Mouse (Mus musculus): ENCODE results near the gene Olfr429. TPM values are rescaled to one million over a fixed set of nuclear protein-coding genes. Genes with fewer than 3 reads are reported as not detected.
"Not testable (repeated sequence)": the region's sequence is repeated elsewhere in the genome, so short reads cannot be mapped to it uniquely, and the experiment has no call there.

Olfr429 gene
- polyA plus RNA-seq (2012; rRNA removed), result not detected in 2 replicates

DNA sequence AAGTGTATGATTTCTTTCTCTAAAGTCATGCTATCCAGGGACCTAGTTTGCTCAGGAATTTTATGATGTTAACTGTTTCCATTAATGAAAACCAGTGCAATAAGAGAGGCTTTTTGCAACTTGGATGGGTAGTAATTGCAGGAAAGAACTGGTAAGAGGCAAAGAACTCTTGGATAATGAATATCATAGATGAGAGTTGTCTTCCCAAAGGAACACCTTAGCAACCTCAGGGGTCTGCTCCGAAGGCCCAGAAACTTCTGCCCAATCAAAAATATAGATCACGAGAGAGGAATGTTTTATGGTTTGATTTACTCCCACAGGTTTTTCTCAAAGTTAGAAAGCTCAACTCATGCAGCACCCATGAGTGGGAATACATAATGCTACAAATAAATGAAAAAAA lies at the start of gene Olfr429:
TSS of gene Olfr429 (plus strand) at position 301 of the 400 bp plus-strand sequence.
- no peak for DNase-seq (ENCODE audit: low read depth, low spot score)

DNA sequence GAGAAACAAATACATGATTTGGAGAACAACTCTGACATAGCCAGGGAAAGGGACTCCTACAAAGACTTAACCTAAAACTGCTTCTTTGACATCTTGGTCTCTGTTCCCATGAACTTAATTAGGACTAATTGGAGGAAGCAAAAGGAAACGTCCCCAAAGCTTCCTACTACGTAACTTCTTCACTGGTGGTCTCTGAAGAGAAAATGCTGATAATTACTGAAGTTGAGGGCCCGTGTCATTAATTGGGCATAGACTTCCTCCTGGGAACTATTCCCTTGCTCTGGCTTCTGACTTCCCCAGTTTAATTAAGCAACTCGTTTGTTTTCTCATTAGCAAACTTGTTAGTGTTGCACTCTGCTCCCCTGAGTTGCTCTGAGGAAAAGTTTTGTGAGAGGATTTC lies 48.3 kb upstream of the Olfr429 start:
- no peak for DNase-seq (ENCODE audit: low read depth, low spot score)
- 61% methylated on average over 4 of the region's 4 CpGs for WGBS

More for the DNA sequence above, at the start of gene Olfr429:
- 83% methylated on average over 2 of the region's 2 CpGs for WGBS

DNA sequence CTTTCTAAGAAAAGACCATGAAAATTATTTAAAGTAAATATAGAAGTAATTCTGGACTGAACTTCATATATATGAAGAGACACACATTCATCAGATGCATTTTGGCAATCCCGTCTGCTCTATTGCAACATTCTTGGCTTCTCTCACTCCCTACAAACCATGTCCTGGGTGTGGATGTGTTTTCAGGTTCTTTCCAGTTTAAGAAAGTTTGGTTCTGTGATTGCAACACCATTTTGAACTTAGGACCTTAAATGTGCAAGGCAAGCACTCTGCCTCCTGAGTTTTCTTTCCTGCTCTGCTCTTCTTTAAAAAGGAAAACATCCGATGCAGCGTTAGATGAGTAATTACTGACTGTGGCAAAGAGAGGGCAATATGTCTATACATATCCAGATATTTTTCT lies 45.7 kb upstream of the Olfr429 start:
- no peak for DNase-seq (ENCODE audit: low read depth, low spot score)
- 59% methylated on average over 3 of the region's 3 CpGs for WGBS

DNA sequence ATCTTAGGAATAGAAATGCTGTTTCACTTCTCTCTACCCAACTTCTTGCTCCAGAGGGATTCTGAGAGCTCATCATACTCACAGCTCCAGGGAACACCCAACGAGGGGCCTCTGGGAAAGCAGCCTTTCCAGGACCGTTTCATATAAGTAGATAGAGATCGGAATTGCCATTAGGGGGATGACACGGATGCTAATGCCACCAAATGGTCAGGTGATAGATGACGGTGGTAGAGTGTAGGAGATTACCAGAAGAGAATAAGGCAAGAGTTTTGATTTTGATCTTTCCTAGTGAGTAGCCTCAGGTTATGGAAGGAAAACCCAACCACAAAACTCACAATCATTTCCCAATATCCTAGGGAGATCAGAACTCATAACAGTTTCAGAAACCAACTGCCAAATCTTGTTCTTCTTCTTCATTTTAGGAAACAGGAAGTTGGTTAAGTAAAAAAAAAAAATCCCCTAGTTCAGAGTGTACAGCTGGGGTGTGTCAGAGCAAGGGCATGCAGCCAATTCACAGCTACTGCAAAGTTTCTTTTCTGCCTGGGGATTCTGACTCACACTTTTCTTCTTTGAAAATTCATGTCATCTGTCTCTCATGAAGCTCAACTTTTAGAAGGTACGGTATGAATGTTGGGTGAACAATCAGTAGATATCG lies 43.5 kb upstream of the Olfr429 start, which contains the start of gene Olfr433:
TSS of gene Olfr433 (plus strand) at position 183 of the 655 bp plus-strand sequence.
- DNase-seq (ENCODE audit: low read depth, low spot score), result no peak
- WGBS, result 67% methylated on average over 7 of the region's 7 CpGs

DNA sequence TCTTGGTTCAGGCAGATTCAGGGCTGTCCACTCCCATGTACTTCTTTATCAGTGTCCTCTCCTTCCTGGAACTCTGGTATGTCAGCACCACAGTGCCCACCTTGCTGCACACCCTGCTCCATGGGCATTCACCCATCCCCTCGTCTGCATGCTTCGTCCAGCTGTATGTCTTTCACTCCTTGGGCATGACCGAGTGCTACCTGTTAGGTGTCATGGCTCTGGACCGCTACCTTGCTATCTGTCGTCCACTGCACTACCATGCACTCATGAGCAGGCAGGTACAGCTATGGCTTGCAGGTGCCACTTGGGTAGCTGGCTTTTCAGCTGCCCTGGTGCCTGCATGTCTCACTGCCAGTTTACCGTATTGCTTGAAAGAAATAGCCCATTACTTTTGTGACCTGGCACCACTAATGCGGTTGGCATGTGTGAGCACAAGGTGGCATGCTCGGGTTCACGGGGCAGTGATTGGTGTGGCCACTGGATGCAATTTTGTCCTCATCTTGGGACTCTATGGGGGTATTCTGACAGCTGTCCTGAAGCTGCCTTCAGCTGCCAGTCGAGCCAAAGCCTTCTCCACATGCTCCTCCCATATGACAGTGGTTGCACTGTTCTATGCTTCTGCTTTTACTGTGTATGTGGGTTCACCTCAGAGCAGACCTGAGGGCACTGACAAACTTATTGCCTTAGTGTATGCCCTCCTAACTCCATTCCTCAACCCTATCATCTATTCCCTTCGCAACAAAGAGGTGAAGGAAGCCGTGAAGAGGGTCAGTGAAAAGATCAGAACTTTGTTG lies 41.8 kb upstream of the Olfr429 start:
- 89% methylated on average over 12 of the region's 12 CpGs for WGBS

DNA sequence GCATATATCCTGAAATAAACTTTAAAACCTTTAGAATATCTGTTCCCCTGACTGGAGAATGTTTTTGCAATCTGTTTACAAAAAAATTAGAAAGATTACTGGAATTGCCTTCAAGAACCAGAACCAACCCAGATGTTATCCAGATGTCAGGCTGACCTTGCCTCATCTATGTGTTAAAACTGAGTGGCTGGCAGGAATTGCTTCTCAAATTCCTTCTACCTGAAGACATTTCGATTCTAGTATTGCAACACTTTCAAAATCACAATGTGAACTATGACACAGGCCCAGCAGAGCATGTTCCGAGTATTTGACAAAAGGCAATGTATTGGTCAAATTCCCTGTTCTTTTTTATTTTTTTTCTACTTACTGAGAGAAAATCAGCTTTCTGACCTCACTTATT lies 39.7 kb upstream of the Olfr429 start:
- 50% methylated on average over 2 of the region's 2 CpGs for WGBS
- DNase-seq (ENCODE audit: low read depth, low spot score), result no peak

More for the DNA sequence above, 41.8 kb upstream of the Olfr429 start:
- DNase-seq (ENCODE audit: low read depth, low spot score), result not testable (repeated sequence)

DNA sequence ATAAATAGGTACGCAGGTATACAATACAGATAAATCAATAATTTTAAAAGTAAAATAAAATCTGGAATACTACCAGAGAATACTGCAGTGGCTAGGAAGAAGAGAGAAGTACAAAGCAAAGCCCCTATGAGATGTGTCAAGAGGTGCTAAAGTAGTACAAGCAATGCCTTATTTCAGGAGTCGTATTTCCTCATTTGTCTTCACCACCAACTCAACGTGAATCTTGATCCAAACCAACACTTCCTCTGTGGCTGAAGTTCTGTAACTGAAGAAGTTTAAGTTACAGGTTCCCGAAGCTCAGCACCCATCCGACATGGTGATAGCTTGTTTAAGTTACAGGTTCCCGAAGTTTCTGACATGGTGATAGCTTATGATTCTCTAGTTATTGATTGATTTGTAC lies 35.9 kb upstream of the Olfr429 start:
- 80% methylated on average over 6 of the region's 6 CpGs for WGBS
- not testable (repeated sequence) for DNase-seq (ENCODE audit: low read depth, low spot score)

DNA sequence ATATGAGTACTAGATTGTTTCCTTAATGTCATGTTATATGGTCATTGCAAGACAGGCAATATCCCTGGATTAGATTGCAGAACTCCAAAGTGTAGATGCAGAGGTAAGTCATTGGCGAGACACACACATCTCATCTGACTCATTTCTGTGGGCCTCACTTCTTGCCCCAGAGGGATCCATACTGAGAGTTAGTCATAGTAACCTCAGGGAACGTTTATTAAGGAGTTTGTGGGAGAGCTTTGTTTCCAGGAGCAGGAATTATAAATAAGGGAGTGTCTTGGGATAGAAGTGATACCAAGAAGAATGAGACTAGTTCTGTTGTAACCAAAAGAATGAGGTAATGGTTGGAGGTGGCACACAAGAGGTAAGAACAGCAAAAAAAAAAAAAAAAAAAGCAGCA lies 35.2 kb upstream of the Olfr429 start, which contains the start of gene Olfr432:
TSS of gene Olfr432 (plus strand) at position 313 of the 400 bp plus-strand sequence.
- no peak for DNase-seq (ENCODE audit: low read depth, low spot score)
- WGBS, result 48% methylated on average over 2 of the region's 2 CpGs

DNA sequence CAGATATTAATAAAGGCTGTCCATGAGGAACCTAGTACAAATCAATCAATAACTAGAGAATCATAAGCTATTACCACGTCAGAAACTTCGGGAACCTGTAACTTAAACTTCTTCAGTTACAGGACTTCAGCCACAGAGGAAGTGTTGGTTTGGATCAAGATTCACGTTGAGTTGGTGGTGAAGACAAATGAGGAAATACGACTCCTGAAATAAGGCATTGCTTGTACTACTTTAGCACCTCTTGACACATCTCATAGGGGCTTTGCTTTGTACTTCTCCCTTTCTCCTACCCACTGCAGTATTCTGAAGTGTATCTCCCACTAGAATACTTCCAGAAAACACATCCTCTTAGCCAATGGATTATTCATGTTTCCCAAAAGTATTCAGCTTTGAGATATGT lies 34.8 kb upstream of the Olfr429 start:
- not testable (repeated sequence) for DNase-seq (ENCODE audit: low read depth, low spot score)
- 69% methylated on average over 4 of the region's 4 CpGs for WGBS

DNA sequence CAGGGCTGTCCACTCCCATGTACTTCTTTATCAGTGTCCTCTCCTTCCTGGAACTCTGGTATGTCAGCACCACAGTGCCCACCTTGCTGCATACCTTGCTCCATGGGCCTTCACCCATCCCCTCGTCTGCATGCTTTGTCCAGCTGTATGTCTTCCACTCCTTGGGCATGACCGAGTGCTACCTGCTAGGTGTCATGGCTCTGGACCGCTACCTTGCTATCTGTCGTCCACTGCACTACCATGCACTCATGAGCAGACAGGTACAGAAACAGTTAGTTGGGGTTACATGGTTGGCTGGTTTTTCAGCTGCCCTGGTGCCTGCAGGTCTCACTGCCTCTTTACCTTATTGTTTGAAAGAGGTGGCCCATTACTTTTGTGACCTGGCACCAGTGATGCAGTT lies 33.6 kb upstream of the Olfr429 start:
- WGBS, result 84% methylated on average over 4 of the region's 4 CpGs
- no peak for DNase-seq (ENCODE audit: low read depth, low spot score)

DNA sequence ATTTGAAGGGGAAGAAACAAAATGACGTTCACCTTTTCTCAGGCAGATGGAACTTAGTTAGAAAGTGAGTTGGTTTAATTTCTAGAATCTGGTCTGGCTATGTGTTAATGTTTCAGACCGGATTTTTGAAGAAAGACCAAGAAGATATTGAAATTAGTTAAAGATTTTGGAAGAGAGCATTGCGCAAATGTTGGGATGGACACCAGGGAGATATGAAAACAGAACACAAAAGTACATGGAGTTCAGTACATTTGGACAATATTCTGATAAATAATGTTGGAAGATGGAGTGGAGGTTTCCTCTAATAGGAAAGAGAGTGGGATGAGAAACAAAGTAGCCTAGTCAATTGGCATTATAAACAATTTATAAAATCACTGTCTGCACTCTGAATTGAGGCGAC lies 32.6 kb upstream of the Olfr429 start:
- DNase-seq (ENCODE audit: low read depth, low spot score), result no peak
- 80% methylated on average over 4 of the region's 4 CpGs for WGBS

DNA sequence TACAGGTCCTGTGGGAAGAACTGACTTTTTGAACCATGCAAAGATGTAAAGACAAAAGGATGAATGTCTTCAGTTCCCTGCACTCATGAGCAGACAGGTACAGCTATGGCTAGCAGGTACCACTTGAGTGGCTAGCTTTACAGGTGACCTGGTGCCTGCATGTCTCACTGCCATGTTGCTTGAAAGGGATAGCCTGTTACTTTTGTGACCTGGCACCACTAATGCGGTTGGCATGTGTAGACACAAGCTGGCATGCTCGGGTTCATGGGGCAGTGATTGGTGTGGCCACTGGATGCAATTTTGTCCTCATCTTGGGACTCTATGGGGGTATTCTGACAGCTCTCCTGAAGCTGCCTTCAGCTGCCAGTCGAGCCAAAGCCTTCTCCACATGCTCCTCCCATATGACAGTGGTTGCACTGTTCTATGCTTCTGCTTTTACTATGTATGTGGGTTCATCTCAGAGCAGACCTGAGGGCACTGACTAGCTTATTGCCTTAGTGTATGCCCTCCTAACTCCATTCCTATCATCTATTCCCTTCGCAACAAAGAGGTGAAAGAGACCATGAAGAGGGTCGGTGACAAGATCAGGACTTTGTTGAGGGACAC lies 32.1 kb upstream of the Olfr429 start:
- no peak for DNase-seq (ENCODE audit: low read depth, low spot score)
- WGBS, result 76% methylated on average over 5 of the region's 5 CpGs

DNA sequence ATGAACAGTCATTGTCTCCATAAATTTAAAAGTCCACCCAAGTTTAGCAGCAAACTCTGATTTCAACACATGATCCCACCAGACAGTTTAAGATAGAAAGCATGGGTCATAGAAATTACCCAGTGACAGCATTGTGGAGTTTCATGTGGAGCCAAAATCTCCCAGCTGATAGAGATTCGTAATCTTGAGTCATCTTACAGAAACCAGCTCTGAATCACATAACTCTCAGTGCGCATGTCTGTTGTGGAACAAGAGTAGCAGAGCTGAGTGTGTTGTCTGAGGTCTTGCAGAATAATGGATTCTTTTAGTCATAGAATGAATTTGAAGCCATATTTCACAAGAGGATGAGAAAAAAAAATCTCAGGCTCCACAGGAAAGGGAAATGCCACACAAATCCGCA lies 31.1 kb upstream of the Olfr429 start:
- DNase-seq (ENCODE audit: low read depth, low spot score), result no peak
- WGBS, result 67% methylated on average over 3 of the region's 3 CpGs

DNA sequence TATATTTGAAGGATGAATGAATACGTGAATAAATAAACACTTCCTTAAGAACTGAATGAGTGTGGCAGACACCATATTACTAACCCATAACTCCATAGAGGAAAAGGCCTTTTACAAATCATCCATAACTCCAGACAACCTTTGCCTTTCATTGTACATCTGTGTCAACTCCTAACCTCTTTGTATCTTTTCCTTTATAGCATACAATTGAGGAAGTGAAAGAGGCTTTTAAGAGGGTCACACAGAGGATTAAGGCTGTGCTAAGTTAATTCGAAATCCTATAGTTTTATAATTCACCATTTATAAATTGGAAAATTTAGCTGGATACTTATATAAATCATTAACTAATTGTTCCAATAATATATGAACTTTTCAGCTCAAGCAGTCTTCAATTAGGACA lies 28.9 kb upstream of the Olfr429 start:
- WGBS, result 69% methylated on average over 2 of the region's 2 CpGs
- DNase-seq (ENCODE audit: low read depth, low spot score), result no peak

DNA sequence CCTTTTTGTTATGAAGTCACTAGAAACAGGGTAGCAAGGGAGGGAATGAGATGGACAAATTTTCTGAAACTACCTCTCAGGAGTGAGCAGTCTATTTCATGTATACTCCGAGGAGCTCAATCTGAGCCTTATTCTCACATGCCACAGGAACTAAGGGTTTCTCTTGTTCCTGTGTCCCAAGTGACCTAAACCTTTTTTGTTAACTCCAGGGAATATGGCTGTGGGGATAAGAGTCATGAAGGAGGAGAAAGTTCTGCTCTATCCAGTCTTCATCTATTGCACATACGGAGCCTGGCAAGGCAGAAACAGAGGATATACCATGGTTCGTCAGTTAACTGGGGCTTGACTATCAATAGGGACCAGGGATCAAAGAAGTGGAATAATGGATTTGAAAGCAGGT lies 17.8 kb upstream of the Olfr429 start, which contains the start of gene Olfr430:
TSS of gene Olfr430 (plus strand) at position 301 of the 400 bp plus-strand sequence.
- DNase-seq (ENCODE audit: low read depth, low spot score), result no peak
- WGBS, result 93% methylated on average over 3 of the region's 3 CpGs

DNA sequence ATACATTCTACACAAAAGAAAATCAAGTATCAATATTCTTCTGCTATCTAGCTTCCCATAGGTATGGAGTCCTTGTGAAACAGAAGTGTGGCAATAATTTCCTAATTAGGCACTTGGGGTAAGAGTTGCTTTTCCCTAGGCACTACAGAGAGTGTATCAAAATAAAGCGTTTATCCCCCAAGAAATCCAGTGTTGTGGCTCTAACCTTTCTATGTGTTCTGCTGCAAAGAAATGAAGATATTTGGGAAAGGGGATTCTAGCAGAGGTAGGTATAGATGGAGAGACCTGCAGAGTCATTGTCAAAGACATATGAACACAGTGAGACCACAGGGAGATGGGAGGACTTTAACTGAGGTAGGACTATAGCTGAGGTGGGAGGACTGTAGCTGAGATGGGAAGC lies 12.5 kb downstream of the Olfr429 start, which contains the start of gene Olfr427:
TSS of gene Olfr427 (plus strand) at position 301 of the 400 bp plus-strand sequence.
- DNase-seq (ENCODE audit: low read depth, low spot score), result no peak

DNA sequence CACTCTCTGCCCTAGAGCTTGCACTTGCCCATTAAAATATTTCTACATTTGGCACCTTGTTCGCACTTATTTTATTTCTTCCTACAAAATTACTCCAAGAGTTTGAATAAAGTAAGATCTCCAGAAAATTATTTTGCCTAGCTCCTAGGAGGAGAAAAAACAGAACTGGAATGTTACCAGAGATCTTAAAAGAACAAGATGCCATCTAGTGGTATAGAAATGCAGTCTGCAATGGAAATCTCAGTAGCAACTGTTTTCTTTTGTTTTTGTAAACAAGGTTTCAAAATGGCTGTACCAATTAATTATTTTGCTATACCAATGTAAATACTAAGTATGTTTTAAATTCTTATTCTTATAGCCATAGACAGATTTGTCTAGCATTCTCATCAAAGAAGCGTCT lies 19.6 kb downstream of the Olfr429 start:
- DNase-seq (ENCODE audit: low read depth, low spot score), result no peak
- 70% methylated on average over 2 of the region's 2 CpGs for WGBS

More for the DNA sequence above, 12.5 kb downstream of the Olfr429 start, which contains the start of gene Olfr427:
- 85% methylated on average over 1 of the region's 1 CpGs for WGBS

DNA sequence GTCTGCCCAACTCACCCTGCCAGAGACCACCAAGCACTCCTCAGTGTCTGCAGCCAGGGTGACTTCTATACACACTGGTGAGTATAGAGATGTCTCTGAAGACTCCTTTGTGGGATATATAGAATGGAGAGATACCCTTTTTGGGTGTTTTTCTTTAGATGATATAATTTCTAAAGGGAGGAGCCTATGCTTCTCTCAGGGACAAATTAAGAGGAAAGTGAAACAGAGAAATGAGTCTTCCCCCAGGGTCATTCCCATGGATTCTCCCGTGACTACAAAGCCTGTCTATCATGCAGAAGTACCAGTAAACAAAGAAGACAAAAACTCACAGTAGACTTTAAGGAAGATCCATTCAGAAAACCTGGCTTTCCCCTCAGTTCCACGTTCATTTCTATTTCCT lies 36.9 kb downstream of the Olfr429 start, which contains the start of gene Olfr231:
TSS of gene Olfr231 (minus strand) at position 101 of the 400 bp plus-strand sequence.
- DNase-seq (ENCODE audit: low read depth, low spot score), result no peak
- 52% methylated on average over 2 of the region's 2 CpGs for WGBS

DNA sequence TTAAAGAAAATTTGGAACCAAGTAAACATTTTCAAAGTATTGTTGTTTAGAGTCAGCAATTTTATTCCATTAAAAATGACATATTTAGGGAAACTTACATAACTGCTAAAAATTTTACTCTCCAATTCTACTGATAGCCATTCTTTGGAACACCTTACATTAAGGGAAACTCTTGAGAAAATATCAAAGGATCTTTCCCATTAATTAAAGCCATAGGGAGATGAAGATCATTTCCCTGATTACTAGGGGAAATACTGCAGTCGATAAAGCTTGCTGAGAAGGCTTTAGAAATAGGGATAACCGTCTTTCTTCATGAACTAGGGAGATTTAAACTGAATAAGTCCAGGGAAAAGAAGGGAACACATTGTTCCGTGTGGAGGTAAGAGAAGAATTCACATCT lies 47.1 kb downstream of the Olfr429 start, which contains the start of gene Olfr424:
TSS of gene Olfr424 (plus strand) at position 301 of the 400 bp plus-strand sequence.
- DNase-seq (ENCODE audit: low read depth, low spot score), result no peak
- WGBS, result 84% methylated on average over 3 of the region's 3 CpGs

DNA sequence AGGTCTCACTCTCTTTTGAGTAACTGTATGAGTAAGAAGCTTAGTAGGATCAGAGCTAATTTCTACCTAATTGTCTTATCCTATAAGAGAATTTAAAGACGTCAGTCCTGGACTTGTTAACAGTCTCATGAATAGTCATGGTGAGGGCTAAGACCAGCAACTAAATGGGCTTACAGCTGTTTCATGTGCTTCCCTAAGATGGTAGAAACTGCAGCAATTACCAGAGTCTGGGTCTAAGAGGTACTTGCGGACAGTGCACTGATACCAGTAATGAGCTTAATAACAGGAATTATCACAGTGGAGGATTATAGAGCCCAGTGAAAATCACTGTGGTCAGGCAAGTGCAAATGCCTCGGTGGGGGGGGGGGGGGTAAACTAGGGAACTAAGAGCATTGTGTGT lies 47.9 kb downstream of the Olfr429 start:
- no peak for DNase-seq (ENCODE audit: low read depth, low spot score)
- WGBS, result 79% methylated on average over 3 of the region's 3 CpGs
